Mouse (Mus musculus) layer of hippocampus, postnatal 25 days (tissue): Measurements from ENCODE around the gene 2610042L04Rik. TPM values are rescaled to one million over a fixed set of nuclear protein-coding genes. Genes with fewer than 3 reads are reported as not detected.
"Not testable (repeated sequence)": the region's sequence is repeated elsewhere in the genome, so short reads cannot be mapped to it uniquely, and the experiment has no call there.

Experiments used
- DNase-seq, 2 experiments: peaks; one replicate each; pipeline ENCODE4 v3.0.0; 2022; ENCODE audit warnings: mixed read lengths in 2 of 2, low spot score in 1 of 2; ENCODE audit errors: extremely low spot score in 1 of 2
- total RNA-seq, 2 experiments: library from RNA; stranded (reverse); gene quantifications; 2 replicates each; pipeline ENCODE4 v1.2.3; 2021

The 2610042L04Rik gene
- total RNA-seq: under 1 TPM; 0.79 to 0.96 TPM

DNA sequence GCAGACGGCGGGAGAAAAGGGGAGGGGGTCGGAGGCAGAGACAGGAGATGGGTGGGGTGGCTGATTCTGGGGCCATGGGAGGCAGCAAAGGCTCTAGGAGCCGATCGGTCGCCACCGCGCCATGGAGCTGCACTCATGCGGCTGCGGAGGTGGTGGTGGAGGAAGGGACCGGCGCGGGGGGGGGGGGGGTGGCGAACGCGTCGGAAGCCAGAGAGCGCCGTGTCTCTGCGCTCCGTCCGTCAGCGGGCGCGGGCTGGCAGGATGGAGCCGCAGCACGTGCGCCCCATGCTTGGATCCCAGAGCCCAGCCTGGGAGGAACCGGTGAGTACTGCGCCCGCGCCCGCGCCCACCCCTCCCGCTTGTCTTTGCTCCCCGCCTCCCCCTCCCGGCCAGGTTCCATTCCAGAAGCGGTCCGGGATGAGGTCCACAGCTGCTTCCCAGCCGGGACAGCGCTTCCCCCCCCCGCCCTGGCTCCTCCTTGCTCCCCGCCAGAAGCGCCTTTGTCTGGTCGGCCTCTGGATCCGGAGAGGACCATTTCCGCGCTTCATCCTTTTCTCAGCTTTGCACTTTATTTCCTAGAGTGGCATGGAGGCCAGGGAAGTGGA is at the start of gene 2610042L04Rik:
2610042L04Rik (plus strand) TSS at position 288 of the 605 bp plus-strand sequence.
- DNase-seq: not testable (repeated sequence)

DNA sequence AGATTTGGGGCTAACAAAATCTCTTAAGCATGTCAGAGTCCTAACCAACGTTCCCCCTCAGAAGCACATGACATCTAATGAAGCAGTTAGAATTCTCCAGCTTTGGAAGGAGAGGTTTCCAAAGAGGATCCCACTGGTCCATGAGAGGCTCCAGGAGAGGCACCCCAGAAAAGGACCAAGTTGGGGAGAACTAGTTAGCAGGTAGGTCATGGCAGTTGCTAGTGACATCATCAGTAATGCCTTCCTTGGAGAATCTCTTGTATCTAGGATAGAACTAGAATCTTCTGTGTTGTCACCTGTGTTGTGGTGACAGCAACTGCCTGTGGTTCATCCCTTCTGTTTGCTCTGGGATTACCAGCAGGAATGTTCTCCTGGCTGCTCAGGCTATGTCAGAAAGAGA is 17.6 kb upstream of the 2610042L04Rik start, which contains the start of gene Gm3149:
Gm3149 (plus strand) TSS at position 301 of the 400 bp plus-strand sequence.
- DNase-seq: not testable (repeated sequence)

DNA sequence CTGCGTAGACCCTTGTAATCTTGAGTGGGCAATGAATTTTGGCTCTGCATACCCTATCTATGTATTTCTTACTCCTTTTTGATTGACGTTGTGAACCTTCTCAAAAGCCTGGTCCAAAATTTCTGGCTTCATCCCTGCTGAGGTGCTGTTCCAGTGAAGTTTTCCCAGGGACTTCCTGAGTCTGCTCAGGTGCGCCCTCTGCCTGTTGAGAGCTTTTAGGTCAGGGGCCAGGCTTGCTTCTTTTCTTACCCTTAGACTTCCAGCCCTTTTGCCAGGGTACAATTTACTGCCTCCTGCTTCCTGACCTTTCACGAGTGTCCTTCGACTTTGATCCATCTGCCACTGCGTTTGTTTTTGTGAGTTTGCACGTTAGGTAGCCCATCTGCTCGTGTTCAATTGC is 943 bp downstream of the 2610042L04Rik start:
- DNase-seq: not testable (repeated sequence)

DNA sequence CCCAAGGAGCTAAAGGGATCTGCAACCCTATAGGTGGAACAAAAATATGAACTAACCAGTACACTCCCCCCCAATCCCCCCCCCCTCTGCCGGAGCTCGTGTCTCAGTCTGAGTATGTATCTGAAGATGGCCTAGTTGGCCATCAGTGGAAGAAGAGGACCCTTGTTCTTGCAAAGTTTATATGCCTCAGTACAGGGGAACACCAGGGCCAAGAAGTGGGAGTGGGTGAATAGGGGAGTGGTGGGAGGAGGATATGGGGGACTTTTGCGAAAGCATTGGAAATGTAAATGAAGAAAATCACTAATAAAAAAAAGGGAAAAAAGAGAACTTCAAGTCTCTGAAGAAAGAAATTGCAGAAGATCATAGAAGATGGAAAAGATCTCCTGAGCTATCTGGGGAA is 34.4 kb downstream of the 2610042L04Rik start:
- DNase-seq: not testable (repeated sequence)

DNA sequence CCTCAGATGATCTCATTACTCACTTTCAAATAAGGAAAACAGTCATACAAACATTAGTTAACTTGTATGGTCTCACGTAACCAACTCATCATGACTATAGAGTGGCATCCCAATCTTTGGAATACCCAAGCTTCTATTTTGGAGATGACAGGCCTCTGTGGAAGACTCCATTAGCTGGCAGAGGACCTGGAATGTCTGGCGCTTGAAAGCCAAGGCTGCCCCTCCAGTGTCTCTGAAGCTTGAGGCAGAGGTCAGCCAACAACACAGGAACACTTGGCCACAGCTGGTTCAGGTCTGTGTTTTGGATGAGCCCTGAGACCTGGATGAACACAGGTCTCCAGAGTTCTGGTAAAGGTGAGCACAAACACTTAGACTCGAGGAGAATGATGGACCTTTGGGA is 35.1 kb downstream of the 2610042L04Rik start:
- not testable (repeated sequence) for DNase-seq

DNA sequence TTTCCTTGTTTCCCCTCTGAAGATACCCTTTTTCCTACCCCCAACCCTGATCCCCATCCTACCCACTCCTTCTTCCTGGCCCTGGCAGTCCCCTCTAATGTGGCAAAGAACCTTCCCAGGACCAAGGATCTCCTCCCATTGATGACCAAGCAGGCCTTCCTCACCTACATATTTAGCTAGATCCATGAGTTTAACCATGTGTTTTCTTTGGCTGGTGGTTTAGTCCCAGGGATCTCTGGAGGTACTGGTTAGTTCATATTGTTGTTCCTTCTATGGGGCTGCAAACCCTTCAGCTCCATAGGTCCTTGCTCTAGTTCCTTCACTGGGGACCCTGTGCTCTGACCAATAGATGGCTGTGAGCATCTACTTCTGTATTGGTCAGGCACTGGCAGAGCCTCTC is 43.3 kb downstream of the 2610042L04Rik start:
- DNase-seq: not testable (repeated sequence)

DNA sequence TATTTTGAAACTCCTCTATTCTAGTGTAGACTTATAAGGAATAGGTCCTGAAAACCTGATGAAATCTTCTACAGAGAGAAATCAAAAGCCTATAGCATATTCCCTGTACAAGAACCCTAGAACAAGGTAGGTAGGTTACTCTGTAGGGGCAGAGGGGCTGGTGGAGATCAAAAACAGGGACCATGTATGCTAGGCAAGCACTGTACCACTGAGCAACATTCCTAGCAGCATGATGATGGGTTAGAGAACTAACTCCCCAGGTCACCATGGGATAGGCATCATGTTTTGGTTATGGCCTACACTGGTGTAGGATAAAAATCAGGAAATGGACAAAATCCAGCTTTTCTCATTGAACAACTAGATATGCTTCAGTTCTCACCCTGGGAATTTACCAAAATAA is 51.0 kb downstream of the 2610042L04Rik start:
- DNase-seq: not testable (repeated sequence)

DNA sequence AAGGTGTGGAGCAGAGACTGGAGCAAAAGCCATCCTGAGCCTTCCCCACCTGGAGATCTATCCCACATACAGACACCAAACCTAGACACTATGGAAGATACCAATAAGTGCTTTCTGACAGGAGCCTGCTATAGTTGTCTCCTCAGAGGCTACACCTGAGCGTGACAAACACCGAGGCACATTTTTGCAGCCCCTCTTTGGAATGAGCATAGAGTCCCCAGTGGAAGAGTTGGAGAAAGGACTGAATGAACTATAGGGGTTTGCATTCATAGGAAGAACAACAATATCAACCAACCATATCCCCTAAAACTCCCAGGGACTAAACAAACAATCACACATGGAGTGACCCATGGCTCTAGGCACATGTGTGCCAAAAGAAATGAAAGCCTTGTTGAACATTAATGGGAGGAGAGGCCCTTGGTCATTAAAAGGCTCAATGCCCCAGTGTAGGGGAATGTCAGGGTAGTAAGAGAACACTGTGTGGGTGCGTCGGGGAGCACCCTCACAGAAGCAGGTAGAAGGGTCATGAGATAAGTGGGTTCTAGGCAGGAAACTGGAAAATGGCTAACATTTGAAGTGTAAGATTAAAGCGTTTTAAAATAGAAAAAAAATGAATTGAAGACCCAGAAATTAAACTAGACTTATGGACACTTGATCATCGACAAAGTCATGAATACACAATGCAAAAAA is 58.4 kb downstream of the 2610042L04Rik start:
- DNase-seq: not testable (repeated sequence)

DNA sequence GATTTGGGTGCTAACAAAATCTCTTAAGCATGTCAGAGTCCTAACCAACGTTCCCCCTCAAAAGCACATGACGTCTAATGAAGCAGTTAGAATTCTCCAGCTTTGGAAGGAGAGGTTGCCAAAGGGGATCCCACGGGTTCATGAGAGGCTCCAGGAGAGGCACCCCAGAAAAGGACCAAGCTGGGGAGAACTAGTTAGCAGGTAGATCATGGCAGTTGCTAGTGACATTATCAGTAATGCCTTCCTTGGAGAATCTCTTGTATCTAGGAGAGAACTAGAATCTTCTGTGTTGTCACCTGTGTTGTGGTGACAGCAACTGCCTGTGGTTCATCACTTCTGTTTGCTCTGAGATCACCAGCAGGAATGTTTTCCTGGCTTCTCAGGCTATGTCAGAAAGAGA is 62.7 kb downstream of the 2610042L04Rik start, which contains the start of gene Gm3159:
Gm3159 (plus strand) TSS at position 301 of the 400 bp plus-strand sequence.
- DNase-seq: not testable (repeated sequence)

DNA sequence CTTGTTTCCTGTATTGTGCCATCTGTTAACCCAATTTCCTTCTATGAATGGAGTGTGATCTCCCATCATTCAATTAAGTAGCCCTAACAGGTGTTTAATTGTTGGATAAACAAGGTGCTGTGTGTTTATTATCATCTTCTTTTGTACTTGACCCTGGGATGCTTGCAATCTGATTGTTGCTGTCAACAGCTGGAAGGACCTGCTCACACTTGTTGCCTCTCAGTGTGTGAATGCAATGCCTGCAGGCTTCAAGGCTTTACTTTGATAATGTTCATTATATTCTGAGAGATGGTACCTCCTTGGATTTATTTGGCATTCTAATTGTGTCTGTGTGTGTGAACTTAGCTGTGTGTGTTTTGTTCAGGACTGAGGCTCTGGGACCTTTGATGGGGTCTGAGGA is 64.1 kb downstream of the 2610042L04Rik start:
- DNase-seq: not testable (repeated sequence)

DNA sequence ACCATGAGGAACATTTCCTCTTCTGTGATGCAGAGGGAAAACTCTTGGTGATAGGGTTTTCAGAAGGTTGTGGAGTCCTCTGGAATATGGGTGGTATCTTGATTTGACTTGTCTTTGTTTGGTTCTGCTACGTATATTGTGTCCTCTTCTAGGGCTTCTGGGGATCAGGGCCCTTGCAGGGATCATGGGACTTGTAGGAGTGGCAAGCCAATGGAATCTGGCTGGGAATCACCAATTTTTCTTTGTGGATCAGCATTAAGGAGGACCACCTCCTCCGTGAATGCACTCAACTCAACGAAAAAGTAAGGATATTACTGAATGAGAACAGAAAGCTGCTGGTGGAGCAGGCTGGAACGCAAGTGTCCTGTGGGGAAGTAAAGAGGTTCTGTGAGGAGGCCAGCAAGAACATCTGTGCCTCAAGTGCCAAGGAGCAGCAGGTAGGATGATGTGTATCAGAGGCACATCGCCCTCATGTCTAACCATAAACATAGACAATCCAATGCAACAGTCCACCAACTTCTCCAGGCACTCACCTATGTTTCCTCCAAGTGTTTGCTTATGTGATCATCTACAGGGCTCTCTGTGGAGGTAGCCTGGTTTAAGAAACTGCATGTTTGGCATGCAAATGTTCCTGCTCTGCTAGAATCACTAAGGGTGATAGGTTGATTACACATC is 65.7 kb downstream of the 2610042L04Rik start:
- not testable (repeated sequence) for DNase-seq

DNA sequence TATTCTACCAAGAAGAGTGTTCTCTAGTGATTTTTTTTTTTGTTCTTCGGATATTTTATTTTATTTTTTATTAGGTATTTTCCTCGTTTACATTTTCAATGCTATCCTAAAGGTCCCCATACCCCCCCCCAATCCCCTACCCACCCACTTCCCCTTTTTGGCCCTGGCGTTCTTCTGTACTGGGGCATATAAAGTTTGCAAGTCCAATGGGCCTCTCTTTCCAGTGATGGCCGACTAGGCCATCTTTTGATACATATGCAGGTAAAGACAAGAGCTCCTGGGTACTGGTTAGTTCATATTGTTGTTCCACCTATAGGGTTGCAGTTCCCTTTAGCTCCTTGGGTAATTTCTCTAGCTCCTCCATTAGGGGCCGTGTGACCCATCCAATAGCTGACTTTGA is 66.7 kb downstream of the 2610042L04Rik start:
- not testable (repeated sequence) for DNase-seq

DNA sequence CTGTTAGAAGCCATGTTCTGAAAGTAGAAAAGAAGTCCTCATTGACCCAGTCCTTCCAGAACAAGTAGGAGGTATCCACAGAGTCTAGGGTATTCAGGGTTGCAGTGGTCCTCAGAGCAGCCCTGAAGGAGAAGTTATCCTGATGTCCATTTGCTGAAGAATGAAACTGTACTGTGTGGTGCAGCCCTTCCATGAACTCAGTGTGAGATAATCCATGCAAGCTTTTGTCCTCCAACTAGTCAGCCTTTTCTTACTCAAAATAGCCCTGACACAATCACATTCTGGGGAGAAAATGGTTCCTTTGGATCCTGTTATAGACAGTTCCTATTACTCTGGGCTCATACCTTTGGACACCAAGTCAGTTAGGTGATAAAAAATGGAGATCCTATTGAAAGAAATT is 69.3 kb downstream of the 2610042L04Rik start:
- DNase-seq: not testable (repeated sequence)

Other genes with a start within 250 kb of the 2610042L04Rik start
- 10 to 100 TPM in 1 of 2 experiments, 1 to 10 TPM in 1; 4.4 to 10.4 TPM for gene Gm8108, start 224.2 kb upstream of the 2610042L04Rik start, total RNA-seq
- gene Gm3127, start 169.7 kb upstream of the 2610042L04Rik start, total RNA-seq: not detected
- 1 to 10 TPM in 1 of 2 experiments, under 1 TPM in 1; 0.66 to 1.0 TPM for gene Gm2974, start 152.2 kb upstream of the 2610042L04Rik start, total RNA-seq
- gene Gm3138, start 85.1 kb upstream of the 2610042L04Rik start, total RNA-seq: not detected
- not detected for gene Gm3149, start 17.5 kb upstream of the 2610042L04Rik start, total RNA-seq
- gene Gm3159, start 62.8 kb downstream of the 2610042L04Rik start, total RNA-seq: not detected
- 1 to 10 TPM in 1 of 2 experiments, under 1 TPM in 1; 0.32 to 1.4 TPM for gene Gm3164, start 80.7 kb downstream of the 2610042L04Rik start, total RNA-seq
- gene Gm3173, start 96.2 kb downstream of the 2610042L04Rik start, total RNA-seq: not detected
- gene Gm3182, start 147.0 kb downstream of the 2610042L04Rik start, total RNA-seq: not detected
- not detected for gene Gm3047, start 220.6 kb downstream of the 2610042L04Rik start, total RNA-seq